Mouse (Mus musculus): Measurements from ENCODE around the gene Rnf149. TPM values are rescaled to one million over a fixed set of nuclear protein-coding genes. Genes with fewer than 3 reads are reported as not detected.
A peak's percentile ranks its signal among the peaks of the same experiment; 100 is the strongest.

The Rnf149 gene
- total and polyA plus RNA-seq, 3 experiments, result 12.6 to 32.3 (median 21.5) TPM

DNA sequence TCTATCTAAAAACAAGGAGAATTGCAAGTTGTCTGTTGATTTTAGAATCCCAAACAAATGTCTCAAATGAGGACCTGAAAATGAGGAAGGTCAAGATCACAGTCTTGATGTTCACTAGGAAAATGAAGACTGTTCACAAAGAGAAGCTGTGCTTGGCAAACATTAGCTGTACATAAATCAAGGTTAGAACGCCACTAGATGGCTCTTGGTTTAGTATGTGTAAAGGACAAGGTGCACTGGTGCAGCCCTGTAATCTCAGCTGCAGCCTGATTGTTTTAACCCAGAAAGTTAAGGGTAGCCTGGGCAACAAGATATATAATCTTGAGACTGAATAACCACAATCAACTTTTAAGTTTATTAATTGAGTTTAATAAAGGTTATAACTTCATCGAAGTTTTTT is 30.0 kb downstream of the Rnf149 start:
- Histone ChIP-seq H3K79me2 (replicated peaks; ENCODE audit: control insufficient read depth, extremely low read depth, insufficient read depth, poor library complexity, severe bottlenecking) (no peaks in the 10 kb centered on the region), H3K27me3 (replicated peaks) (no peaks in the 10 kb centered on the region), H3K4me3 (replicated peaks in 1 of 3; ENCODE audit: low read depth in 2 of 3, low read length in 2 of 3, poor library complexity in 1 of 3) (no peak overlapping the region), H3K4me1 (ENCODE audit: control insufficient read depth in 1 of 2, insufficient read depth in 2 of 2) (no peaks in the 10 kb centered on the region), H3K9ac (ENCODE audit: insufficient read depth, low read depth) (no peak overlapping the region), H3K4me2 (ENCODE audit: insufficient read depth, low read depth, poor library complexity, severe bottlenecking) (no peak overlapping the region), H3K9me3 (replicated peaks; ENCODE audit: low read length) (no peaks in the 10 kb centered on the region), H3K27ac (ENCODE audit: insufficient read depth, low read depth) (no peak overlapping the region), H3K36me3 (replicated peaks in 1 of 2; ENCODE audit: control insufficient read depth in 1 of 2, insufficient read depth in 1 of 2, low read length in 1 of 2) (peaks cover 55 to 83% of the 10 kb centered on the region in 2 experiments)
- TF ChIP-seq IRF4 (IDR thresholded peaks at IDR 0.05; ENCODE audit: low read depth, low read length), result no peak
- no peak for TF ChIP-seq EP300 (IDR thresholded peaks at IDR 0.05; ENCODE audit: low read length)
- TF ChIP-seq SMC3 (IDR thresholded peaks at IDR 0.05; ENCODE audit: low read depth, low read length), result peak; percentile 9; the same call in 1 of the 2 replicates
- TF ChIP-seq USF1 (IDR thresholded peaks at IDR 0.05; ENCODE audit: low read depth, low read length), result no peak
- TF ChIP-seq POLR2A (IDR thresholded peaks at IDR 0.05; ENCODE audit: low read depth, low read length), result no peak
- no peak for TF ChIP-seq ZNF384 (IDR thresholded peaks at IDR 0.05; ENCODE audit: low read depth, low read length)
- peak in 1 of 2 experiments; percentile 32; a peak in 1 of 4 replicates for TF ChIP-seq CTCF (conservative IDR thresholded peaks at IDR 0.05 in 1 of 2, IDR thresholded peaks at IDR 0.05 in 1 of 2; ENCODE audit: low read depth in 2 of 2, low read length in 2 of 2)
- TF ChIP-seq TBP (conservative IDR thresholded peaks at IDR 0.05; ENCODE audit: low read depth, low read length), result no peak
- in situ Hi-C loops (cut with MboI; ENCODE audit: low pct_ligation_motif_present, low pct_unique_long_range_greater_than_20kb, low sequenced_read_pairs) (no loop called here), dilution Hi-C loops (cut with MboI; ENCODE audit: extremely low pct_ligation_motif_present, extremely low pct_unique_long_range_greater_than_20kb, low sequenced_read_pairs) (no loop called here)
- DNase-seq (ENCODE audit: extremely low read depth), result no peak

DNA sequence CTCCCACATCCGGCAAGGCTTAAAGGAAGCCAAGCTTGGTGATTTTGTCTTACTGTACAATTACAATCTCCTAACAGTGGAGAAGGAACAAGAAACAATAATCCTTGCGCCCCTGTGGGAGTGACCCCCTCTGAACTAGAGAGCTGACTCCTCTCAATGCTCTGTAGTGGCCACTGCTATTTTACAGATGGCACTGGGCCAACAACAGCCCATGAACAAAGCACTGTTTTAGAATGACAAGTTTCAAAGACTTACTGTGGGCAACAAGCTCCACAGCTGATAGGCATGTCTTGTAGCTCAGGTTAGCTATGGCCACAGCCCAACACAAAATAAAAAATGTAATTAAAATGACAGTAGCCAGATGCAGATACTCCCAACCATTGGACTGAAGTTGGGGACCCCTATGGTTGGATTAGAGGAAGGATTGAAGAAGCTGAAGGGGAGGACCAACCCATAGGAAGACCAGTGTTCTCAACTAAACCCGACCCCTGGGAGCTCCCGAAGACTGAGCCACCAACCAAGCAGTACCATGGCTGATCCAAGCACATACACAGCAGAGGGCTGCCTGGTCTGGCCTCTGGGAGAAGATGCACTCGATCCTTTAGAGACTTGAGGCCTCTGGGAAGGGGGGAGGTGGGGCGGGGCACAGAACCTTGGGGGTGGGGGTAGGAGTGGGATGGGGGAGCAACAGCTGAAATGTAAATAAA is 30.9 kb downstream of the Rnf149 start:
- Histone ChIP-seq H3K9me3 (replicated peaks; ENCODE audit: low read length) (no peaks in the 10 kb centered on the region), H3K9ac (ENCODE audit: insufficient read depth, low read depth) (no peak overlapping the region), H3K36me3 (replicated peaks in 1 of 2; ENCODE audit: control insufficient read depth in 1 of 2, insufficient read depth in 1 of 2, low read length in 1 of 2) (peaks cover 52 to 83% of the 10 kb centered on the region in 2 experiments), H3K4me3 (replicated peaks in 1 of 3; ENCODE audit: low read depth in 2 of 3, low read length in 2 of 3, poor library complexity in 1 of 3) (no peak overlapping the region), H3K4me1 (ENCODE audit: control insufficient read depth in 1 of 2, insufficient read depth in 2 of 2) (no peaks in the 10 kb centered on the region), H3K79me2 (replicated peaks; ENCODE audit: control insufficient read depth, extremely low read depth, insufficient read depth, poor library complexity, severe bottlenecking) (no peaks in the 10 kb centered on the region), H3K27ac (ENCODE audit: insufficient read depth, low read depth) (no peak overlapping the region), H3K27me3 (replicated peaks) (no peaks in the 10 kb centered on the region), H3K4me2 (ENCODE audit: insufficient read depth, low read depth, poor library complexity, severe bottlenecking) (no peak overlapping the region)
- dilution Hi-C loops (cut with MboI; ENCODE audit: extremely low pct_ligation_motif_present, extremely low pct_unique_long_range_greater_than_20kb, low sequenced_read_pairs) (no loop called here), in situ Hi-C loops (cut with MboI; ENCODE audit: low pct_ligation_motif_present, low pct_unique_long_range_greater_than_20kb, low sequenced_read_pairs) (no loop called here)
- DNase-seq (ENCODE audit: extremely low read depth), result no peak
- TF ChIP-seq ZC3H11A (IDR thresholded peaks at IDR 0.05; ENCODE audit: low read depth, low read length), result no peak
- TF ChIP-seq MAFK (IDR thresholded peaks at IDR 0.05; ENCODE audit: insufficient replicate concordance, low read length), result no peak
- no peak for TF ChIP-seq HCFC1 (IDR thresholded peaks at IDR 0.05; ENCODE audit: low read depth, low read length)
- no peak for TF ChIP-seq JUN (IDR thresholded peaks at IDR 0.05; ENCODE audit: insufficient read depth, low read depth, low read length)
- TF ChIP-seq ELF1 (IDR thresholded peaks at IDR 0.05; ENCODE audit: low read depth, low read length), result no peak
- TF ChIP-seq CHD1 (IDR thresholded peaks at IDR 0.05; ENCODE audit: low read depth, low read length), result no peak
- no peak for TF ChIP-seq PAX5 (IDR thresholded peaks at IDR 0.05; ENCODE audit: low read length)
- no peak for TF ChIP-seq ZNF384 (IDR thresholded peaks at IDR 0.05; ENCODE audit: low read depth, low read length)
- TF ChIP-seq POLR2AphosphoS2 (IDR thresholded peaks at IDR 0.05; ENCODE audit: low read depth, low read length), result no peak
- no peak for TF ChIP-seq KAT2A (IDR thresholded peaks at IDR 0.05; ENCODE audit: insufficient replicate concordance, low read length)
- no peak for TF ChIP-seq MAZ (IDR thresholded peaks at IDR 0.05; ENCODE audit: low read depth, low read length)
- TF ChIP-seq MEF2A (IDR thresholded peaks at IDR 0.05; ENCODE audit: borderline replicate concordance, low read depth, low read length), result no peak
- no peak for TF ChIP-seq RCOR1 (conservative IDR thresholded peaks at IDR 0.05; ENCODE audit: low read depth, low read length)
- TF ChIP-seq MAX (IDR thresholded peaks at IDR 0.05; ENCODE audit: low read length), result no peak
- TF ChIP-seq MYC (IDR thresholded peaks at IDR 0.05; ENCODE audit: low read depth, low read length), result no peak
